17 mouse cellular contexts compared by ENCODE assay signal in genomic region chr4:69346979-69347465, GRCm38 (mm10).
"Had no signal": no experiment of that assay in that cellular context is flagged by ENCODE, and none has a peak within 500 bp of the region (broad histone marks: within the 10 kb centered on the region; RNA-seq: fewer than 3 reads in every experiment).

No protein-coding gene starts in this region.

- ATAC-seq: liver, postnatal 0 days; lung, postnatal 0 days; midbrain, embryonic 15.5 days had no signal

- DNase-seq: liver, postnatal 0 days; lung, adult 2 months; lung, postnatal 14 days; lung, postnatal 36 days; right cerebral cortex, postnatal 14 days; thymus, adult 18-20 months; thymus, postnatal 14 days; thymus, postnatal 36 days had no signal

- H3K27ac ChIP-seq: lung, embryonic 15.5 days; macrophage; midbrain, embryonic 12.5 days; midbrain, embryonic 15.5 days; neural tube, embryonic 12.5 days; stomach, embryonic 15.5 days; stomach, postnatal 0 days had no signal

- H3K4me3 ChIP-seq: lung, embryonic 15.5 days; megakaryocyte, embryonic 14.5 days; midbrain, embryonic 12.5 days; midbrain, embryonic 15.5 days; neural tube, embryonic 12.5 days; stomach, embryonic 15.5 days had no signal
